Mouse (Mus musculus): ENCODE data around the gene Dio2.

DNA sequence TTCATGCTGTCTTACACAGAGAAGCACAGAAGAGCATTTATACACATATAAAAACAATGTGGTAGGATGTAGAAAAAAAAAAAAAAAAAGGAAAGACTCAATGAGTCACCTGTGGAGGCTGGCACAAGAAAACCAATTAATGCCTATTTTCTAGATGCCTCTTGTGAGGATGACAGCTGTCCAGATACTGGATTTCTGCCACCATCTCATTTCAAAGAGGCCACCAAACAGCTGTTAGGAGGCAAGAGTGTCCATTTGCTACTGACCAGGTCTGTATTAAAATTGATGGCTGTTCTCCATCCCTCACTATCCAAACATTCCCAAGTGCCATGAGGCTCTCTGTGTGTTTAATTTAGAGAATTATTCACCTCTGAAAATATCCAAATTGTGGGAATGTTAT lies 6.5 kb upstream of the Dio2 start:
- no peak for TF ChIP-seq CTCF (IDR thresholded peaks at IDR 0.05; ENCODE audit: control insufficient read depth, insufficient read depth, low read length)
- TF ChIP-seq POLR2A (IDR thresholded peaks at IDR 0.05; ENCODE audit: borderline replicate concordance, control insufficient read depth, low read depth, low read length) = no peak

Measured in bone marrow, adult 2 months (tissue).